Mouse (Mus musculus) activated CD4-positive, CD25-positive, alpha-beta regulatory T cell, adult 9 weeks (primary cell): ENCODE results near the gene Spa17. TPM values are rescaled to one million over a fixed set of nuclear protein-coding genes. Genes with fewer than 3 reads are reported as not detected.

Experiments used
- polyA plus RNA-seq: library from polyadenylated mRNA; unstranded; fragments of 100-300 nt; shearing (Covaris generic); gene quantifications from one replicate; pipeline ENCODE4 v1.2.1, GENCODE M21; 2017

Spa17 gene
- polyA plus RNA-seq: 0.70 TPM

DNA sequence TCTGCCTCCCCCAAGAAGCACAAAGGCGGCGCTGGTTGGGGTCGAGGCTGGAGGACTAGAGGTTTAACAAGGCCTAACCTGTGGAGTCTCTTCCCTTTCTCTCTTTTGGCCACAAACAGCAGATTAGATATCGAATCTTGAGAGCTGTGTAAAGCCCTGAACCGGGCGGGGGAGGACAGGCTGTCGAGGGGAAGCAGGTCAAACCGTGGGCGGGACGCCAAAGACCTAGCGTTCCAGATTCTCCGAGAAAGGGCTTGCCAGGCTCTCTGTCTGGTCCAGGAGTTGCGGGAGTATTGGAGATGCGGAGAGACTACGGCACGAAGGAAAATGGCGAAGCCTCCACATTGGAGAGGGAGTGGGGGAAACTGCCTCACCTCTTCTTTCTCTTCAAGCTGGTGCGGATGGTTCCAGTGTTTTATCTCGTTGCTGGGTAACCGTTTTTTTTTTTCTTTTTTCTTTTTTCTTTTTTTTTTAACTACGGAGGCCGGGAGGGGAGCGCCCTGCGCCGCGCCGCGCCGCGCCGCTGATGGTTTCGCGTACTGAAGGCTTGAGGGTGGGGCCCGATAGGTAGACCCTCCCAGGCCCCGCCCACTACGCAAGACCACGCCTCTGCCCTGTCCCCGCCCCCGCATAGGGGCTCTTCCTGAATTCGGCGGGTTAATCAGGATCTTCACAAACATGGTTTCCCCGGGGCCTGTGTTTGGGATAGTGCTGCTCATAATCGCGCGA lies at the start of gene Spa17:
Spa17 (minus strand) TSS at position 541 of the 729 bp plus-strand sequence.

DNA sequence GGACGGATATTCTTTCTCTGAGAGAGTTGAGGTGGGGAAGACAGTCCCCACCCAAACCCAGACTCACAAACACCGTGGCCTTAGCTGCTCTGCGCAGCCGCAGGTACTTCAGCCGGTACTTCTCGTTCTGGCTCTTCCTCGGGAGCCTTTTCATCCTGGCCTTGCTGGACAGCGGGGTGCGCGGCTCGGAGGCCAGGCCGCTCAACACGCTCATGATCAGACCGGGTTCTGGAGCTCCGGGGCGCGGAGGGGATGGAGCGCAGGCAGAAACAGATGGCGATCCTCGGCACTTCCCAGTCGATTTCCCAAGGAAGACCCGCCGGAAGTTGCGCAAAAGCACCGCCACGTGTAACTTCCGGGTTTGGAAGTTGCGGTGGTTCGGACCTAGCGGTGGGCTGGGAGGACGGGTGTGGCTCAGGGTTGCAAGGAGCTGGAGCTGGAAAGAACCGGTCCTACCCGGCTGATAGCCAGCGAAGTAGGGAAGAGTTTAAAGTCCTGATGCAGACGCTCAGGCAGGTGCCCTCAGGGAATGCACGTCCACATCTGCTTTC lies 43.5 kb upstream of the Spa17 start, which contains the start of gene Tbrg1:
Tbrg1 (minus strand) TSS at position 382 of the 551 bp plus-strand sequence.

DNA sequence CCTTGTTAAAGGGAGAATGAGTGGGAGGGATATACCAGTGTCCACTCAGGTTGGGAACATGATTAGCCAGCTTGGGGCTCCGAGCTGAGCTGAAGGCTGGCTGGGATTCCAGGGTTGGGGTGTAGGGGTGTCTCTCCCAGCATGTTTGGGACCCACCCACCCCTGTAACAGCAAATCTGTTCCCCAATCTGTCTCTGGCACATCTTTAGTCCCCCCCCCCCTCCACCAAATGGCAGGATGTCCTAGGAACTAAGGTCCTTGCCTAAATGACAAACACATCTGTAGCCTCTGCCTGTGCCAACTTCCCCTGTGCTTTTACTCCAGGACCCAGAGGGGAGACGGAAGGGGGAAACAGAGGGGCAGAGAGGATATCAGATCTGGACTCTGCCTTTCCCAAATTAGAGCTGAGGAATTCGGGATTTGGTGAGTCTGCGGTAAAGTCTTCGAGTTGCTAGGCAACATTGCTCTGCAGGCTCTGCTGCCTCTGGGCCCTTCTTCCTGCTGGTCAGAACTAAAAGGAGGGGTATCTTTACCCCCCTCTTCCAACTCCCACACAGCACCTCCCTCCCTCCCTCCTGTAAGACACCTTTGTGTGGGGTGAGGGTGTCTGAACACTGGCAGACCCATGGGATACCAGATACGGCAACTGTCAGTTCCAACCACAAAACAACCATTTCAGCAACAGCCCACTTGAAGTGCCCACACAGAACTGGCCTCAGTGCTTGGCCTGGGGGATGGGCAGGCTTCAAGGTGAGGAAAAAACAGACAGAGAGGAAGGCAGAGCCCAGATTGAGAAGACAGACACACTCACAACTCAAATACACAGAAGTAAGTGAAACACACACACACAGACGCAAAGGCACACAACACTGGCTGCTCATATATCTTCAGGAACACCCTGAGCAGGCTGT lies 58.4 kb downstream of the Spa17 start, which contains the start of gene Siae:
Siae (plus strand) TSS at position 861 of the 911 bp plus-strand sequence.

Other genes starting within 250 kb of the Spa17 start
- gene Hepacam, start 246.4 kb downstream of the Spa17 start, polyA plus RNA-seq: not detected
- not detected for gene Robo4, start 211.8 kb downstream of the Spa17 start, polyA plus RNA-seq
- not detected for gene Robo3, start 180.5 kb downstream of the Spa17 start, polyA plus RNA-seq
- 6.8 TPM for gene Msantd2, start 124.4 kb downstream of the Spa17 start, polyA plus RNA-seq
- gene Esam, start 85.6 kb downstream of the Spa17 start, polyA plus RNA-seq: not detected
- not detected for gene Vsig2, start 74.5 kb downstream of the Spa17 start, polyA plus RNA-seq
- 3.9 TPM for gene Nrgn, start 60.8 kb downstream of the Spa17 start, polyA plus RNA-seq
- gene Siae, start 58.0 kb downstream of the Spa17 start, polyA plus RNA-seq: 21.4 TPM
- gene Tbrg1, start 43.6 kb upstream of the Spa17 start, polyA plus RNA-seq: 184 TPM
- not detected for gene Panx3, start 55.5 kb upstream of the Spa17 start, polyA plus RNA-seq
- not detected for gene Olfr160, start 102.5 kb upstream of the Spa17 start, polyA plus RNA-seq
- gene Olfr874, start 131.4 kb upstream of the Spa17 start, polyA plus RNA-seq: not detected
- not detected for gene Olfr875, start 158.1 kb upstream of the Spa17 start, polyA plus RNA-seq
- gene Olfr876, start 189.3 kb upstream of the Spa17 start, polyA plus RNA-seq: not detected
- not detected for gene Olfr877, start 240.5 kb upstream of the Spa17 start, polyA plus RNA-seq